11 mouse cellular contexts compared by ENCODE assay signal in the genomic region with DNA sequence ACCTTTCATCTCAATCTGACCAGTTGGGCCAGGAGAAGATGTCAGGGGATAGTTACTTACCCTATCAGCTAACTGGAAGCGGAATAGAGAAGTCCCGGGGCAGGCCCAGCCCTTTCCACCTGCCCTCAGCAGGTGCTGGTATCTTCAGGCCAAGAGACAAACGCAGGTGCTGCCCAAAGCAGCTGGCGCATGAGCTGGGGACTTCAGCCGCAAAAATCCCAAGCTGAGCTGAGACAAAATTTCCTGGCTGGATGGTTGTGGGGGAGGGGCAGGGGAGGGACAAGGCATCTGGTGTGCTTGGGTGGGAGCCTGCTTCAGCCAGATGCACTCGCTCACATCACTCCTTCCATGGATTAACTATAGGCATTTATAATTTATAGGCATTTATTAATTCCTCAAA.
DNase-seq lines count a peak whose midpoint lies in the region; ATAC-seq and TF ChIP-seq lines count a peak whose summit lies in the region.
"Had no signal": no experiment of that assay in that cellular context is flagged by ENCODE, and none has a peak within 500 bp of the region (broad histone marks: within the 10 kb centered on the region; RNA-seq: fewer than 3 reads in every experiment).

No protein-coding gene starts in this region.

- DNase-seq in gastrocnemius, postnatal 14 days, result peak; percentile 55
- no peak for DNase-seq in gastrocnemius, adult 18-20 months (ENCODE audit: low spot score)
- DNase-seq in lung, postnatal 10 days, result peak; percentile 62
- DNase-seq in lung, postnatal 25 days (ENCODE audit: low spot score), result no peak
- DNase-seq in MEL (ENCODE audit: low read depth, low spot score), result no peak
- DNase-seq in hindbrain, postnatal 0 days (ENCODE audit: low spot score), result peak; percentile 58
- no peak for DNase-seq in ovary, postnatal 36 days (ENCODE audit: low spot score)
- no peak for DNase-seq in left cerebral cortex, postnatal 36 days (ENCODE audit: low spot score in 2 of 2)

- H3K4me2 ChIP-seq in hindbrain, postnatal 0 days (ENCODE audit: low read depth, low read length), result no peak overlapping the region
- H3K4me2 ChIP-seq: neural tube, embryonic 12.5 days had no signal

- TF ChIP-seq CTCF in MEL (IDR thresholded peaks at IDR 0.05 in 2 of 3, conservative IDR thresholded peaks at IDR 0.05 in 1 of 3; ENCODE audit: control insufficient read depth in 1 of 3, insufficient read depth in 1 of 3, low read depth in 2 of 3, low read length in 3 of 3, poor library complexity in 1 of 3, severe bottlenecking in 1 of 3), result no peak
- TF ChIP-seq CTCF in hindbrain, postnatal 0 days (IDR thresholded peaks at IDR 0.05; ENCODE audit: low read depth), result no peak

- peaks cover 8 to 21% of the 10 kb centered on the region in 2 experiments for H3K4me1 ChIP-seq in MEL (ENCODE audit: control insufficient read depth in 1 of 2, insufficient read depth in 2 of 2, low read length in 2 of 2)
- no peaks in the 10 kb centered on the region for H3K4me1 ChIP-seq in hindbrain, postnatal 0 days (ENCODE audit: insufficient read depth, low read length)

- no peak for TF ChIP-seq EP300 in MEL (IDR thresholded peaks at IDR 0.05; ENCODE audit: low read depth in 1 of 2, low read length in 2 of 2)

- H3K36me3 ChIP-seq in MEL (ENCODE audit: control insufficient read depth in 1 of 2, insufficient read depth in 2 of 2, low read length in 2 of 2), result peaks cover 0 to 6% of the 10 kb centered on the region in 2 experiments; a peak in 2 of 4 replicates
- H3K36me3 ChIP-seq in hindbrain, postnatal 0 days (ENCODE audit: insufficient read depth, low read length), result no peaks in the 10 kb centered on the region
- H3K36me3 ChIP-seq: neural tube, embryonic 12.5 days had no signal

- H3K79me2 ChIP-seq in MEL (ENCODE audit: control insufficient read depth, insufficient read depth, low read length, poor library complexity), result no peaks in the 10 kb centered on the region

- no peak for TF ChIP-seq RAD21 in MEL (IDR thresholded peaks at IDR 0.05; ENCODE audit: low read depth, low read length)

- TF ChIP-seq POLR2A in MEL (IDR thresholded peaks at IDR 0.05; ENCODE audit: control insufficient read depth in 1 of 2, insufficient read depth in 1 of 2, low read depth in 1 of 2, low read length in 2 of 2, poor library complexity in 1 of 2), result no peak

- H3K27ac ChIP-seq in MEL (ENCODE audit: control insufficient read depth, low read depth, low read length), result no peak overlapping the region
- no peak overlapping the region for H3K27ac ChIP-seq in hindbrain, postnatal 0 days
- H3K27ac ChIP-seq: neural tube, embryonic 12.5 days had no signal

- WGBS in hindbrain, postnatal 0 days, result 52% methylated on average over 6 of the region's 6 CpGs

- no peaks in the 10 kb centered on the region for H3K9me3 ChIP-seq in MEL (replicated peaks; ENCODE audit: insufficient read depth, low read length)
- no peaks in the 10 kb centered on the region for H3K9me3 ChIP-seq in hindbrain, postnatal 0 days (ENCODE audit: low read length)
- H3K9me3 ChIP-seq: neural tube, embryonic 12.5 days had no signal

- no peak overlapping the region for H3K9ac ChIP-seq in MEL (ENCODE audit: control insufficient read depth, low read depth, low read length, poor library complexity, severe bottlenecking)
- H3K9ac ChIP-seq in hindbrain, postnatal 0 days (replicated peaks; ENCODE audit: low read length), result no peak overlapping the region
- H3K9ac ChIP-seq: neural tube, embryonic 12.5 days had no signal

- intact Hi-C loops in gastrocnemius, postnatal 14 days (cut with DNase I; ENCODE audit: low total_unique reads), result no loop called here
- intact Hi-C loops in left cerebral cortex, postnatal 36 days (cut with DNase I), result loop anchor here (1.0 kb wide), 1 partner anchor 118 kb away; no protein-coding TSS in a partner anchor

- H3K27me3 ChIP-seq in MEL (ENCODE audit: control insufficient read depth in 1 of 2, insufficient read depth in 2 of 2, low read length in 2 of 2), result no peaks in the 10 kb centered on the region
- H3K27me3 ChIP-seq in hindbrain, postnatal 0 days (ENCODE audit: insufficient read depth, low read length), result no peaks in the 10 kb centered on the region

- no peak for ATAC-seq in hindbrain, postnatal 0 days
- ATAC-seq: CD4-positive, CD25-positive, alpha-beta regulatory T cell, adult 4 months had no signal

- no peak overlapping the region for H3K4me3 ChIP-seq in MEL (ENCODE audit: control insufficient read depth in 1 of 2, insufficient read depth in 1 of 2, low read depth in 2 of 2, low read length in 2 of 2)
- H3K4me3 ChIP-seq in hindbrain, postnatal 0 days (ENCODE audit: low read length), result no peak overlapping the region
- H3K4me3 ChIP-seq: megakaryocyte, embryonic 14.5 days; neural tube, embryonic 12.5 days had no signal

TF ChIP-seq in MEL, 35 proteins besides CTCF, POLR2A, EP300 and RAD21:
- TF ChIP-seq RCOR1 (IDR thresholded peaks at IDR 0.05; ENCODE audit: low read depth, low read length) (no peak), TCF12 (IDR thresholded peaks at IDR 0.05; ENCODE audit: low read depth, low read length) (0 out of 2 replicates have a peak, but pooled peaks have one; percentile 12), ZKSCAN1 (IDR thresholded peaks at IDR 0.05; ENCODE audit: low read depth, low read length) (no peak), BHLHE40 (IDR thresholded peaks at IDR 0.05; ENCODE audit: borderline replicate concordance, low read depth, low read length) (no peak)

Comparison
In these comparisons a context has a peak if more than half of its experiments do, and no peak if none do; other contexts are left out.
1. DNase-seq: peak in gastrocnemius, postnatal 14 days (single experiment), lung, postnatal 10 days (single experiment) and hindbrain, postnatal 0 days (single experiment); none in gastrocnemius, adult 18-20 months (single experiment), lung, postnatal 25 days (single experiment), MEL (single experiment), ovary, postnatal 36 days (single experiment) and left cerebral cortex, postnatal 36 days (0 of 2).